Mouse (Mus musculus) intestine, embryonic 15.5 days (tissue): ENCODE data around the gene Sdf4. TPM values are rescaled to one million over a fixed set of nuclear protein-coding genes. Genes with fewer than 3 reads are reported as not detected.
A peak's percentile ranks its signal among the peaks of the same experiment; 100 is the strongest.

Source experiments
- ATAC-seq: fragments of 200-750 bp; cut with Nextera tagmentation; 2 replicates; pipeline ENCODE4 v1.8.0; 2017; ENCODE audit warnings: moderate TSS enrichment, moderate library complexity
- H3K27ac ChIP-seq: fragments of 300-500 bp; sonication (generic); 2 replicates; pipeline ENCODE4 v1.5.1; 2015; ENCODE audit warnings: mild to moderate bottlenecking, inconsistent platforms
- H3K27me3 ChIP-seq: fragments of 300-500 bp; sonication (generic); replicated peaks from 2 replicates; pipeline ENCODE4 v1.6.1; 2015; ENCODE audit warnings: inconsistent platforms
- H3K36me3 ChIP-seq: fragments of 300-500 bp; sonication (generic); 2 replicates; pipeline ENCODE4 v1.6.1; 2015; ENCODE audit warnings: inconsistent platforms
- H3K4me1 ChIP-seq: fragments of 300-500 bp; sonication (generic); replicated peaks from 2 replicates; pipeline ENCODE4 v1.6.1; 2015; ENCODE audit warnings: inconsistent platforms
- H3K4me2 ChIP-seq: fragments of 300-500 bp; sonication (generic); replicated peaks from 2 replicates; pipeline ENCODE4 v1.6.1; 2015; ENCODE audit warnings: mild to moderate bottlenecking, inconsistent platforms
- H3K4me3 ChIP-seq: fragments of 300-500 bp; sonication (generic); replicated peaks from 2 replicates; pipeline ENCODE4 v1.5.1; 2015; ENCODE audit warnings: inconsistent platforms
- H3K9ac ChIP-seq: fragments of 300-500 bp; sonication (generic); 2 replicates; pipeline ENCODE4 v1.6.1; 2015; ENCODE audit warnings: inconsistent platforms
- H3K9me3 ChIP-seq: fragments of 300-500 bp; sonication (generic); 2 replicates; pipeline ENCODE4 v1.6.1; 2016; ENCODE audit warnings: inconsistent platforms
- WGBS: fragments of 180-500 bp; shearing (Covaris S2); methylation state at CpG from one replicate; pipeline ENCODE4 v1.1.7; 2015; 5-methylcytosine and 5-hydroxymethylcytosine counted together
- polyA plus RNA-seq: library from polyadenylated mRNA; unstranded; fragments of >200 nt; fragmentation: Nextera tagmentation; extraction: Ambion mirVana; gene quantifications from 2 replicates; pipeline ENCODE4 v1.2.1, GENCODE M21; 2015

The Sdf4 gene
- polyA plus RNA-seq, 1 experiment from 2014 or later = 154 TPM

DNA sequence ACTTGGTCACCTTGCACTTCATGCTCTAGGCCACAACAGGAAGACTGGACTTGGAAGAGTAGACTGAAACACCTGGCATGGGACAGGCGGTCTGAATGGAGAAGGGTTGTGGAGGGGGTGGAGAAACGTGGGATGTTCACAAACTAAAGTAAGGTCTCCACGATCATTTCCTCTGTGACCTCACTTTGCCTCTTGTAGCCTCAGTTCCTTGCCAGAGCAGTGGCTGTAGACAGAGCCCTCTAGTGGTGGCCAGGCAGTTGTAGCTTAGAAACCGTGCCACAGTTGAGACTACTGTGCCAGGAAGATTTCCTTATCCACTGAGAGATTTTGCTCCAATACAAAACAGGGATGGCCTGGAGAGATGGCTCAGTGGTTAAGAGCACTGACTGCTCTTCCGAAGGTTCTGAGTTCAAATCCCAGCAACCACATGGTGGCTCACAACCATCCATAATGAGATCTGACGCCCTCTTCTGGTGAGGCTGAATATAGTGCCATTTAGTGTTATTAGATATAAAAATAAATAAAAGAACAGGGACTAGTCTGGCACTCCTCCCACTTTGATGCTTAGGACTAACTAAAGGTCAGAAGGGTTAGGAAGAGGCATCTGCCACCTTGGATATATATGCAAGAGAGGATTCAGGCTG, 40.9 kb downstream of the Sdf4 start:
- no peaks in the 10 kb centered on the region for H3K36me3 ChIP-seq
- H3K9me3 ChIP-seq = no peaks in the 10 kb centered on the region
- H3K27me3 ChIP-seq = peaks cover 12% of the 10 kb centered on the region
- H3K4me1 ChIP-seq = peaks cover 18% of the 10 kb centered on the region
- H3K4me2 ChIP-seq = no peak overlapping the region
- no peak overlapping the region for H3K9ac ChIP-seq
- 49% methylated on average over 6 of the region's 6 CpGs for WGBS
- no peak overlapping the region for H3K27ac ChIP-seq
- H3K4me3 ChIP-seq = no peak overlapping the region
- ATAC-seq = no peak

DNA sequence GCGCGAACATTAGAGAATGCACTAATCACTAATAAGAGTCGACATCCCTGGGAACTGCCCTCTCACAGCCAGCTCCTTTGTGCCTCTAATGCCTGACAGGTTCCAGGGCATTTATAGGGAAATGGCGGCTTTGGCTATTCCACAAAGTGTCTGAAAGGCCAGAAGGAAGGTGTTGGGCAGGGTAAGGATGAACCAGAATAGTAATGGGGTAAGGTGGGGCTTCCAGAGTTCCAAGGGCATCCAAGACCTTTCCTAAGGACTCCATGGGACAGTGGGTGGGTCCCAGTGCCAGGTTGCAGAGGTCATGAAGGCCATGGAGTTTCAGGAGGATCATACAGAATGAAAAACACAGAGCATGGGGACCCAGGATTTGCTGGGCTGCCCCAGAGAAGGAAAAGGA, 41.6 kb downstream of the Sdf4 start:
- 67% methylated on average over 4 of the region's 4 CpGs for WGBS
- Histone ChIP-seq H3K4me2 (no peak overlapping the region), H3K27me3 (peaks cover 12% of the 10 kb centered on the region), H3K36me3 (no peaks in the 10 kb centered on the region), H3K4me3 (no peak overlapping the region), H3K4me1 (peaks cover 18% of the 10 kb centered on the region), H3K27ac (no peak overlapping the region), H3K9me3 (no peaks in the 10 kb centered on the region), H3K9ac (no peak overlapping the region; the same call in 1 of the 2 replicates)
- ATAC-seq = no peak

DNA sequence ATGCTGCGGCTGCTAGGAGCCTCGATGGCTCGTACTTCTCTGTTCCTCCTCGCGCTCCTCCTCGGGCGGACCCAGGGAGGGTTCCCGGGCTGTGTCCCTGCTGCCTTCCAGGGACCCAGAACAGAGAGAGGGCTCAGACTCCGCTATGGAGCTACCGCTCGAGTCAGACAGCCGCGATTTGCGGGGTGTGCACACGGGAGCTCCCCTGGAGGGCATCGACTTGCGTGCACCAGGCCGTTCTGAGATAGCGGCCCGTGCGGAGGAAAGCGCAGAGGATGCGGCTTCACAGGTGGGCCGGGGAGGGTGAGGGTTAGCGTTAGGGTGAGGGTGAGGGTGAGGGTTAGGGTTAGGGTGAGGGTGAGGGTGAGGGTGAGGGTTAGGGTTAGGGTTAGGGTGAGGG, 42.2 kb downstream of the Sdf4 start:
- Histone ChIP-seq H3K4me3 (no peak overlapping the region), H3K27ac (no peak overlapping the region), H3K27me3 (peaks cover 12% of the 10 kb centered on the region), H3K4me2 (peak overlapping the region; percentile 18; the same call in 1 of the 2 replicates), H3K36me3 (no peaks in the 10 kb centered on the region), H3K9me3 (no peaks in the 10 kb centered on the region), H3K9ac (no peak overlapping the region; the same call in 1 of the 2 replicates), H3K4me1 (peaks cover 18% of the 10 kb centered on the region)
- 33% methylated on average over 25 of the region's 25 CpGs for WGBS
- no peak for ATAC-seq

DNA sequence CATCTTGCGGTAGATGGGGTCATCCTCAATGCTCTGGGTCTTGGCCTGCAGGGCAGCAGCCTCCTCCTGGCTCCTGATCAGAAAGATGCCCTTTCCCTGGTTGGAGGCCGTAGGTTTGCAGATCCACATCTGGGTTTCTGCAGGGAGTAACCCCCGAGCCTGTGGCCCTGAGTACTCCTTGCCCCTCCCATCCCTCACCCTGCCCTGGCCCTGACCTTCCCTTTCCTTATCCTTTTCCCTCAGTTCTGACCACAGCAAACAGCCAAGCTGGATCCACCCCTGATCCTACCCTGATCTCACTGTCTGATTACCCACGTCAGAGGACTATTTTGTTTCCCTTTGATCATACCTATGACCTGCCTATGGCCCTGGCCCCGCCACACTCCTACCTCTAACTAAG, 52.1 kb downstream of the Sdf4 start:
- Histone ChIP-seq H3K4me2 (no peak overlapping the region), H3K9me3 (no peaks in the 10 kb centered on the region), H3K9ac (no peak overlapping the region), H3K27me3 (no peaks in the 10 kb centered on the region), H3K27ac (no peak overlapping the region), H3K4me1 (0 out of 2 replicates have a peak, but pooled peaks cover 2% of the 10 kb centered on the region), H3K4me3 (no peak overlapping the region), H3K36me3 (no peaks in the 10 kb centered on the region)
- ATAC-seq = peak; percentile 37; the same call in 1 of the 2 replicates
- 49% methylated on average over 5 of the region's 5 CpGs for WGBS

DNA sequence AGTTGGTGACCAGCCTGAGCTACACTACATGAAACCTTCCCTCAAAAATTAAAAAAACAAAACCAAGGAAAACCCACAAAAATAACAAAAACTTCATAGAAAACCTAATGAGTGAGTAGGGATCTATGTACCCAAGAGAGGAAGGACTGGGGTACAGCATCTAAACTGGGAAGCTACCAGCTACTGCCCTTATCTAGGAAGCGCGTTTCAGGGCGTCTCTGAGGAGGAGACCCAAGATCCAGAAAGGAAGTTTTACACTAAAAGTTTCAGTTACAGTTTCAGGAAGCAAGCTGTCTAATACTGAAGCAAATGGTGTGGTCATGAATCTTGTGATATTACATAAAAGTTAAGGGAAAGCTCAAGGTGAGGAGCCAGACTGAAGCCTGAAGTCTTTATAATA, 57.1 kb downstream of the Sdf4 start:
- Histone ChIP-seq H3K27me3 (no peaks in the 10 kb centered on the region), H3K4me2 (no peak overlapping the region), H3K27ac (no peak overlapping the region), H3K36me3 (no peaks in the 10 kb centered on the region), H3K4me3 (no peak overlapping the region), H3K4me1 (peaks cover 9% of the 10 kb centered on the region), H3K9ac (no peak overlapping the region), H3K9me3 (no peaks in the 10 kb centered on the region)
- WGBS = 64% methylated on average over 3 of the region's 3 CpGs
- no peak for ATAC-seq

DNA sequence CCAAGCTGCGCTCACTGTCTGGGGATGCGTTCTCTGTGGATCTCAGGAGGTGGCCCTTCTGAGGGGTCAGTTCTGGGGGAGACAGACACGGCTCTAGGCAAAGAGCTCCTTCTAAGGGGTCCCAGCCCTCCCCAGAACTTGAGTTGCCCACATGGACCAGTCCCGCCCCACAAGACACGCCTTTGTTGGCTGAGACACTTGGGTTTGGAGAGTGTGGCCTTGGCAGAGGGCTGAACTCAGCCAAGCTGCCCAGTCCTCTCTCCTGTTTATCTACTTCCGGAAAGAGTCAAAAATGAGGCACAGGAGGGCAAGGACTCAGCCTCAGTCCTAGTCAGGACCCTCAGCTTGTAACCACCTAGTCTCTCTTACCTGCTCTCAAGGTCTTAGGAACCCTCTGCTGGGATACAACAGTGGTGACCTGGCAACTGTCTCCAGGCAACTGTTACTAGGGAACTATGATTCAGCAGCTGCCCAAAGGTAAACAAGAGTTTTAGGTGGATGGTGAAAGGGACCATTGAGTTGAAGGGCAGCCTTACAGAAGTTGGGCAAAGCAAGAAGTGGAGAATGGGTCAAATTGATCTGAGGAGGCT, 57.8 kb downstream of the Sdf4 start:
- peak; percentile 3 for ATAC-seq
- Histone ChIP-seq H3K4me2 (no peak overlapping the region), H3K9ac (no peak overlapping the region), H3K27ac (no peak overlapping the region), H3K4me3 (no peak overlapping the region), H3K4me1 (peaks cover 12% of the 10 kb centered on the region), H3K27me3 (no peaks in the 10 kb centered on the region), H3K36me3 (no peaks in the 10 kb centered on the region), H3K9me3 (no peaks in the 10 kb centered on the region)
- WGBS = 50% methylated on average over 6 of the region's 6 CpGs

DNA sequence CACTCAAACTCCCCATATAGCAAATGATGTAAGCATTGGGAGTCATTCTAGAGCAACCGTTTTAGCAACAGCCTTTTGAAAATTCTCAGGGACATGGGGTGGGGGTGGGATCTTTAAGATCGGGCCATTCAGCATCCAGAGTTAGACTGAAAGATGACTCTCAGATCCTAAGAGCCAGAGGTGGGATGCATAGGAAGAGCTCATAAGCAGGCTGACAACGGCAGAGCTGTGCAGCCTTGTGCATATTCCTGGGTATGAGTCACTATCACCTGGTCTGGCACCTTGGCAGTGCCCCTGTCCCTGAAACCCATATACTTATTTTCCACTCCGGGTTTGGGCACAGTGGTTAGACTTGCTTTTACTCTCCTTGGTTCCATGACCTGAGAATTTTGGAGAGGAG, 60.4 kb downstream of the Sdf4 start:
- H3K9me3 ChIP-seq = no peaks in the 10 kb centered on the region
- peaks cover 17% of the 10 kb centered on the region for H3K4me1 ChIP-seq
- H3K4me2 ChIP-seq = no peak overlapping the region
- WGBS = 76% methylated on average over 4 of the region's 4 CpGs
- H3K36me3 ChIP-seq = no peaks in the 10 kb centered on the region
- no peaks in the 10 kb centered on the region for H3K27me3 ChIP-seq
- H3K27ac ChIP-seq = no peak overlapping the region
- H3K9ac ChIP-seq = no peak overlapping the region
- ATAC-seq = no peak
- no peak overlapping the region for H3K4me3 ChIP-seq

DNA sequence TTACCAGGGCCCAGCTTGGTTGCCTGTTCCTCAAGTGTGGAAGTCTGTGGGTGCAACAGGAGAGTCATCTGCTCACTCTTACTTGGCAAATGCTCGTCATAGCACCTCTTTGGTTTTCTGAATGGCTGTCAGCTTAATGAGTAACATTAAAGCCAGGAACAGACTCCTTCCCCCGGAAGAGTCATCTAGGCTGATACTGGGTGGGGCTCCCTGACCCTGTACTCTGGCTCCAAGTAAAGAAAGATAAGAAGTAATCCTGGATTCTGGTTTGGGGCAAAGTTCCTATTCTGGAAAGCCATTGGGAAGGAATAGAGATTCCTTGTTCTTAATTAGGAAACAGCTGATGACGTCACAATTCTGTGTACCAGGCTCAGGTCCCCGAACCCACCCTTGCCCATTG, 61.5 kb downstream of the Sdf4 start:
- H3K9ac ChIP-seq = no peak overlapping the region
- H3K9me3 ChIP-seq = no peaks in the 10 kb centered on the region
- H3K4me1 ChIP-seq = peaks cover 17% of the 10 kb centered on the region
- peak overlapping the region; percentile 71 for H3K27ac ChIP-seq
- 55% methylated on average over 4 of the region's 4 CpGs for whole genome bisulfite sequencing
- no peaks in the 10 kb centered on the region for H3K27me3 ChIP-seq
- H3K4me2 ChIP-seq = peak overlapping the region; percentile 56
- ATAC-seq = peak; percentile 80
- no peaks in the 10 kb centered on the region for H3K36me3 ChIP-seq
- H3K4me3 ChIP-seq = no peak overlapping the region

DNA sequence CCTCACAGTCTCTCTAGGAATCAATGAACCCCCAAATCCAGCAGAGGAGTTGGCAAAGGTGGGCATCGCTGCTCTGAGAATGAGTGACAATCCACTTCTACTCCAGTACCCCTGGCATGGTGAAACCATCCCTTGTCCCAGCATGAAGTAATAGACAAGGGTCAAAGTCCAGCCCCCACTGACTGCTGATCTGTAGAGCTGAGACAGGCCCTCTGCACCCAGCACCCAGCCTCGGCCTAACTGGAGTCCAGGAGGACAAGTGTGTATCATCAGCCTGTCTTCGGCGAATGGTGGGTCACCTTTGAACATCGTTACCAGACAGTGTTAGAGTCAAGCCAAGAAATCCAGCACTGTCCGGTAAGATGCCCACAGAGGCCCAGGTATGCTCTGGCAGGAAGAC, 61.9 kb downstream of the Sdf4 start:
- H3K36me3 ChIP-seq = no peaks in the 10 kb centered on the region
- no peak overlapping the region for H3K9ac ChIP-seq
- H3K4me2 ChIP-seq = peak overlapping the region; percentile 56
- 85% methylated on average over 6 of the region's 6 CpGs for WGBS
- peak; percentile 50 for ATAC-seq
- no peaks in the 10 kb centered on the region for H3K27me3 ChIP-seq
- H3K9me3 ChIP-seq = no peaks in the 10 kb centered on the region
- peaks cover 17% of the 10 kb centered on the region for H3K4me1 ChIP-seq
- 0 out of 2 replicates have a peak overlapping the region, but pooled peaks have one; percentile 44 for H3K4me3 ChIP-seq
- peak overlapping the region; percentile 71 for H3K27ac ChIP-seq

DNA sequence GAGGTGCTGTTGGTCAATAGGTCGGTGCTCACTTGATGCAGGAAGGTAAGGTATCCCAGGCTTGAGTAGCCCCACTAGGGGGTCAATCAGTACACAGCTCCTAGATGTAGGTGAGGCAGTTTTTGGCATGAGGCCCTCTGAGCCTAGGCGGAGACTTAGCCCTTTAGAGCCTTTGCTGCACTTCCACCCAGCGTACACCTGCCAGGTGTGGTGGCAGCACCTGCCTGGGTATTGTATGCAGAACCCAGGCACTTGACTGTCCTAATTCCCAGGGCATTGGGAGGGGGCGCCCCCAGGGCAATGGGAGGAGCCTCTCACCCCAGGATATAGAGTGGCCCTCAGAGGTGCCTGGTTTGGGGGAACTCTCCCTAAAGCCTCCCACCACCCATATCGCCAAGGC, 62.5 kb downstream of the Sdf4 start:
- no peaks in the 10 kb centered on the region for H3K9me3 ChIP-seq
- no peaks in the 10 kb centered on the region for H3K36me3 ChIP-seq
- H3K27me3 ChIP-seq = no peaks in the 10 kb centered on the region
- ATAC-seq = no peak
- peak overlapping the region; percentile 71 for H3K27ac ChIP-seq
- H3K4me2 ChIP-seq = peak overlapping the region; percentile 56
- peaks cover 17% of the 10 kb centered on the region for H3K4me1 ChIP-seq
- H3K4me3 ChIP-seq = peak overlapping the region; percentile 44
- 76% methylated on average over 5 of the region's 5 CpGs for WGBS
- H3K9ac ChIP-seq = peak overlapping the region; percentile 23; the same call in 1 of the 2 replicates

DNA sequence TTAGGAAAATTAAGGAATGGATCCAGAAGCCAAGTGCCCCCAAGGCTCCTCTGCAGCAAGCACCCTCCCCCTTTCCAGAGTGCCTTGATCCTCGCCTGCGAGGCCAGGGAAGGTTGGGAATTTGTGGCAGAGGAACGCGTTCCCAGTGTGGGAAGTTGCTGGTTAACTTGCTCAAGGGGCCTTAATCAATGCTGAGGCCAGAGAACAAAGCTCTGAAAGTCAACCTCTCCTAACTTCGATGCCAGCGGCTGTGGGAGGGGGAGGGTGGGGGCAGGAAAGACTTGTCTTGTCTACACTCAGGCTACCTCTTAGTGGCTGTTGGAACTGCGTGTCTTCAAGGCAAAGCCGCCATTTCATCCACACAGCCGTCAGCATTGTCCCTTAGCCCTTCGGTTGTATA, 65.0 kb downstream of the Sdf4 start:
- no peak for ATAC-seq
- WGBS = 49% methylated on average over 10 of the region's 10 CpGs
- H3K4me1 ChIP-seq = peaks cover 17% of the 10 kb centered on the region

DNA sequence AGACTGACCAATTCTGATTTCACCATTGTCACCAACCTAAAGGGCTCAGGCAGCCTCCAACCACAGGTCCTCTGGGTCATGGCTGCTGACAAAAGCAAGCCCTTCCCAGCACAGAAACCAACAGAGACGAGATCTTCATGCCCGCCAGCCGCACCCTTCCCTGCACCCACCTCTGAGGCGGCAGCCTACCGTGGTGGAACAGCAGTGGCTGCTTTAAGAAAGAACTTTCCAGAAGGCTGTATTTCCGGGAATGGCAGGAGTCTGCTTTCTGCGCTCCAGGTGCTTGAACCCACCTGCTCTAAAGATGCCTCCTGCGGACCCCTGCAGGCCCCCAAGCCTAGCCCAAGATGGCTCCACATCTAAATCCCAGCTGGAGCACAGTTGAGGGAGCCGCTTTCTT, 66.2 kb downstream of the Sdf4 start:
- peak overlapping the region; percentile 65 for H3K9ac ChIP-seq
- peak overlapping the region; percentile 44 for H3K4me3 ChIP-seq
- peaks cover 11% of the 10 kb centered on the region for H3K4me1 ChIP-seq
- H3K9me3 ChIP-seq = no peaks in the 10 kb centered on the region
- H3K27ac ChIP-seq = peak overlapping the region; percentile 94
- no peaks in the 10 kb centered on the region for H3K36me3 ChIP-seq
- no peak for ATAC-seq
- no peaks in the 10 kb centered on the region for H3K27me3 ChIP-seq
- WGBS = 57% methylated on average over 9 of the region's 9 CpGs
- peak overlapping the region; percentile 36 for H3K4me2 ChIP-seq

More for the DNA sequence above, 65.0 kb downstream of the Sdf4 start:
- peak overlapping the region; percentile 44 for H3K4me3 ChIP-seq
- H3K36me3 ChIP-seq = no peaks in the 10 kb centered on the region
- H3K9me3 ChIP-seq = no peaks in the 10 kb centered on the region
- H3K27ac ChIP-seq = peak overlapping the region; percentile 66
- peak overlapping the region; percentile 29 for H3K9ac ChIP-seq
- no peaks in the 10 kb centered on the region for H3K27me3 ChIP-seq
- H3K4me2 ChIP-seq = peak overlapping the region; percentile 56

DNA sequence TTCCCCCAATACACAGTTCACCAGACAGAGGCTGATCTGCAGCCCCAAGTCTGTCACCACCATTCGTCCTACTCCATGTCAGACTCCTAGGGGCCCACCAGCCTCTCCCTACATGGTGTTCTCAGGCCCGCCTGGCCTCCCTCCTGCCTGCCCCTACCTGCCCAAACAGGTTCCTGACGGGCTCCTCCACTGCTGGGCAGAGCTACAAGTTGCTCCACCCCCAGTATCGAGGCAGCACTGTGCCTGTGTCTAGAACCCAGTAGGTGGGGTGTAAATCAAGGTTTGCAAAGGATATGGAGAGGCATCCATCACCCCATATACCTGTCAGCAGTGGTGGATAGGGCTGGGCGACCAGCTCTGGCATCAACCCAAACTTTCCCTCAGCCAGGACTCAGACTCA, 66.6 kb downstream of the Sdf4 start, which contains the start of gene Ttll10:
Gene Ttll10 (minus strand): TSS at position 154 of the 400 bp plus-strand sequence.
- peak within 1 kb of the TSS; percentile 94 for H3K27ac ChIP-seq
- 22% methylated on average over 5 of the region's 5 CpGs for WGBS
- H3K9ac ChIP-seq = peak within 1 kb of the TSS; percentile 65
- peak within 1 kb of the TSS; percentile 44 for H3K4me3 ChIP-seq
- H3K9me3 ChIP-seq = no peaks in the 10 kb centered on the region
- H3K27me3 ChIP-seq = no peaks in the 10 kb centered on the region
- peak within 1 kb of the TSS; percentile 36 for H3K4me2 ChIP-seq
- ATAC-seq = peak; percentile 78
- peaks cover 14% of the 10 kb centered on the region for H3K4me1 ChIP-seq
- no peaks in the 10 kb centered on the region for H3K36me3 ChIP-seq
